Mouse (Mus musculus): ENCODE results near the gene Mapt. TPM values are rescaled to one million over a fixed set of nuclear protein-coding genes. Genes with fewer than 3 reads are reported as not detected.

Gene Mapt
- polyA plus RNA-seq, 1 experiment from 2014 or later: 5.0 TPM

DNA sequence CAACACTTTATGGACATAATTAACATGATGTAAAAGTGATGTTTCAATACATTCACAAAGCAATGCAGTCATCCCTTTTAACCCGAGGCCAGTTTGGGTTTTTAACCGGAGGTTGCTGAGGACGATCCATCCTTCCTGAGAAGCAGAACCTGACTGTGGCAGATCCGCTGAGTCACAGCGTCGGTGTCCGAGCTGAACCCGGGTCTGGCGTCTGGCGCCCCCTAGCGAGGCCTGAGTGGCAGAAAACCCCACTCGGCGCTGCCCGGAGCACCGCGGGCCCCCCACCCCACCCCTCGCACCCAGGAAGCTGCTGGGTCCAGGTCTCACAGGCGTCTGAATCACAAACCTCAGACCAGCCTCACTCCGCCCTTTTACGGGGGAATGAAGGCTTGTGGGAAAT lies 47.0 kb downstream of the Mapt start:
- Histone ChIP-seq H3K4me3 (ENCODE audit: low read length) (no peak overlapping the region), H3K36me3 (ENCODE audit: control insufficient read depth, insufficient read depth, low read length) (no peaks in the 10 kb centered on the region), H3K9me3 (ENCODE audit: control insufficient read depth, low read length) (no peaks in the 10 kb centered on the region), H3K9ac (ENCODE audit: low read depth, low read length) (no peak overlapping the region), H3K4me1 (ENCODE audit: control insufficient read depth, insufficient read depth, low read length) (no peaks in the 10 kb centered on the region), H3K27me3 (ENCODE audit: control insufficient read depth, insufficient read depth, low read length) (no peaks in the 10 kb centered on the region), H3K4me2 (replicated peaks; ENCODE audit: low read depth, low read length) (no peak overlapping the region; the same call in 1 of the 2 replicates), H3K27ac (ENCODE audit: low read depth, low read length) (no peak overlapping the region)
- WGBS: 5% methylated on average over 20 of the region's 20 CpGs
- no peak for ATAC-seq (ENCODE audit: low FRiP score, low TSS enrichment)

DNA sequence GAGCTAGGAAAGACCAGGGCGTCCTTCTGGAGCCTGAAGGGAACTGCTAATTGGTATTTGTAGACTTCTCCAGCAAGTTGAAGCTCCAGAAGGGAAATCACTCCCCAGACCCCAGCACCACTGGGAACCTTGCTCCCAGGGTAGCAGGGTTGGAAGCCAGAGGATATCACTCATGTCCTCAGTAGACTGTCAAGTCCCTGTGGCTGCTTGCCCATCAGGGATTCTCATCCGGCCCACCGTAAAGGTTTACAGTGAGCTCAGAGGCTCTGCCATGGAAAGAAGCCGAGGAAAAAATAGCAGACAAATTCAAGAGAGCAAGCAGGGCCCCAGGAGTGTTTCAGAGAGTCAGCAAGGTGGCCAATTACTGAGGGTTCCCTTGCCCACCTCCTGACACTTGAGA lies 47.9 kb downstream of the Mapt start:
- H3K36me3 ChIP-seq (ENCODE audit: control insufficient read depth, insufficient read depth, low read length): no peaks in the 10 kb centered on the region
- no peak overlapping the region for H3K4me3 ChIP-seq (ENCODE audit: low read length)
- no peaks in the 10 kb centered on the region for H3K27me3 ChIP-seq (ENCODE audit: control insufficient read depth, insufficient read depth, low read length)
- no peak overlapping the region for H3K27ac ChIP-seq (ENCODE audit: low read depth, low read length)
- no peak for ATAC-seq (ENCODE audit: low FRiP score, low TSS enrichment)
- no peaks in the 10 kb centered on the region for H3K9me3 ChIP-seq (ENCODE audit: control insufficient read depth, low read length)
- no peak overlapping the region for H3K9ac ChIP-seq (ENCODE audit: low read depth, low read length)
- no peak overlapping the region for H3K4me2 ChIP-seq (replicated peaks; ENCODE audit: low read depth, low read length)
- no peaks in the 10 kb centered on the region for H3K4me1 ChIP-seq (ENCODE audit: control insufficient read depth, insufficient read depth, low read length)
- WGBS: 74% methylated on average over 4 of the region's 4 CpGs

DNA sequence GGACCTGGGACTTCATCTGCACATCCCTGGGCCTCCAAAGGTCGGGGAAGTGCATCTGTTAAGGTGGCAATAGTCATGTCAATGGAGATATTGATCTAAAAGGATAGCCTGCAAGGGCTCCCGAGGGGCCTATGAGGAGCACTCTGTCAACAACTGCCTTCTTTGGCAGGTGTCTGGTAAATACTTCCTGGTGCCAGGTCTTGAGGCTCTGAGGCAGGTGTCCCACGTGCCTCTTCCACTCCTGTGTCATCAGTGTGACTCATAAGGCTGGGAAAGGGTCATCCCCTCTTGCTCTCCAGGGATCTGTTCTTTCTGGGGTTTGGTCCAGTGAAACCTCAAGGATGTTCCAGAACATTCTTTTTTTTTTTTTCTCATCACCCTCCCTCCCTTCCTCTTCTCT lies 48.3 kb downstream of the Mapt start:
- Histone ChIP-seq H3K27ac (ENCODE audit: low read depth, low read length) (no peak overlapping the region), H3K4me3 (ENCODE audit: low read length) (no peak overlapping the region), H3K4me2 (replicated peaks; ENCODE audit: low read depth, low read length) (no peak overlapping the region), H3K9me3 (ENCODE audit: control insufficient read depth, low read length) (no peaks in the 10 kb centered on the region), H3K36me3 (ENCODE audit: control insufficient read depth, insufficient read depth, low read length) (no peaks in the 10 kb centered on the region), H3K27me3 (ENCODE audit: control insufficient read depth, insufficient read depth, low read length) (no peaks in the 10 kb centered on the region), H3K4me1 (ENCODE audit: control insufficient read depth, insufficient read depth, low read length) (no peaks in the 10 kb centered on the region), H3K9ac (ENCODE audit: low read depth, low read length) (no peak overlapping the region)
- WGBS: 63% methylated on average over 3 of the region's 3 CpGs
- no peak for ATAC-seq (ENCODE audit: low FRiP score, low TSS enrichment)

DNA sequence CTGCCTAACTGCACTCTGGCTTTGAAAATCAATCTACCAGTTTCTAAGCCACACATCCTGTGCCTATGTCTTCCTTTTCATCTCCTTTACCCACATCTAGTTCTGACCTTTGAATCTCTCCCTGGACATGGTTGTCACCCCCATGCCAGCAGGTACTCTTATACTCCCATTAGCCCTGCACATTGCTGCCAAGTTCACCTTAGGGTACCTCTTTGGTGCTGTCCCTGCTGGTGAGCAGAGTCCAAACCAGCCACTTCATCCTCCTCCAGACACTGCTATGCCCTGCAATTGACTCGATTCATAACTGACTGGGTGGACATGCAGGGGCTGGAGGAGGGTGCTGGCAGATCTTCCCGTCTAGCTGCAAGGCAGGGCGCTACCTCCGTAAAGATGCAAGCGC lies 50.3 kb downstream of the Mapt start:
- no peaks in the 10 kb centered on the region for H3K9me3 ChIP-seq (ENCODE audit: control insufficient read depth, low read length)
- H3K4me1 ChIP-seq (ENCODE audit: control insufficient read depth, insufficient read depth, low read length): no peaks in the 10 kb centered on the region
- H3K9ac ChIP-seq (ENCODE audit: low read depth, low read length): no peak overlapping the region
- no peak for ATAC-seq (ENCODE audit: low FRiP score, low TSS enrichment)
- no peak overlapping the region for H3K27ac ChIP-seq (ENCODE audit: low read depth, low read length)
- H3K36me3 ChIP-seq (ENCODE audit: control insufficient read depth, insufficient read depth, low read length): no peaks in the 10 kb centered on the region
- 81% methylated on average over 5 of the region's 5 CpGs for WGBS
- H3K4me3 ChIP-seq (ENCODE audit: low read length): no peak overlapping the region
- no peaks in the 10 kb centered on the region for H3K27me3 ChIP-seq (ENCODE audit: control insufficient read depth, insufficient read depth, low read length)
- H3K4me2 ChIP-seq (replicated peaks; ENCODE audit: low read depth, low read length): no peak overlapping the region

DNA sequence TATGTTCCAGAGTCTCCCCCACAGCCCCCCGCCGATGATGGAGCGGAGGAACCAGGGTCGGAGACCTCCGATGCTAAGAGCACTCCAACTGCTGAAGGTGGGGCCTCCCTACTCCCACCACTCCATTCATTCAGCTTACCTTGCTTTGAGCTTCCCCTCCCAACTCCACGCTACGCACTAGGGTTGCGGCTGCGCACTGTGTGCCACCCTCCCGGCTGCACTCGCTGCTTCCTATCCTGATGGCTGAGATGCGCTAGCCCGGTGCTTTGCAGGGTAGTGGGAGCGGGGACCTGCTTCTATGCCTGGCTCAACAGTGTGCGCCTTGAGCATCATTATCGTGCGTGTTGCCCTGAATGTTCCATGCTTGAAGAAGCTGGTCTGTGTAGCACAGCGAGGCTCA lies 55.9 kb downstream of the Mapt start:
- Histone ChIP-seq H3K4me1 (ENCODE audit: control insufficient read depth, insufficient read depth, low read length) (0 out of 2 replicates have a peak, but pooled peaks cover 8% of the 10 kb centered on the region), H3K4me3 (ENCODE audit: low read length) (no peak overlapping the region), H3K27me3 (ENCODE audit: control insufficient read depth, insufficient read depth, low read length) (no peaks in the 10 kb centered on the region), H3K9me3 (ENCODE audit: control insufficient read depth, low read length) (no peaks in the 10 kb centered on the region), H3K36me3 (ENCODE audit: control insufficient read depth, insufficient read depth, low read length) (no peaks in the 10 kb centered on the region), H3K4me2 (replicated peaks; ENCODE audit: low read depth, low read length) (no peak overlapping the region), H3K9ac (ENCODE audit: low read depth, low read length) (no peak overlapping the region), H3K27ac (ENCODE audit: low read depth, low read length) (no peak overlapping the region)
- 93% methylated on average over 18 of the region's 18 CpGs for WGBS
- ATAC-seq (ENCODE audit: low FRiP score, low TSS enrichment): no peak

DNA sequence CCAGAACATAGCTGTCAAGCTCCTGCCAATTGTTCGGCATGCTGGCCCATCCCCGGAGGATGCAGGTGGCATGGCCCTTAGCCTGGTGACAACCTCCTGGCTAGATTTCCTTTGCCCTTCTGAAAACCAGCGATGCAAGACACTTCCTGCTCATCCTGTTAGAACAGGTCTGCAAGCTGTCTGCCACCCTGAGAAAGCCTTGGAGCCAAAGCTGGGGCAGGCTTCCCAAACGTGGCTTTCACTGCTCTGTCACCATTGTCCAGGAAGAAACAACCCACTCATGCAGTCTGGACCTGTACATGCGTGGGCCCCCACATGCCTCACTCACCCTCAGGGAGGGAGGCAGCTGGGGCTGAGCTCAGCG lies 57.6 kb downstream of the Mapt start:
- ATAC-seq (ENCODE audit: low FRiP score, low TSS enrichment): peak; percentile 32; the same call in 1 of the 2 replicates
- Histone ChIP-seq H3K36me3 (ENCODE audit: control insufficient read depth, insufficient read depth, low read length) (no peaks in the 10 kb centered on the region), H3K9ac (ENCODE audit: low read depth, low read length) (no peak overlapping the region), H3K4me1 (ENCODE audit: control insufficient read depth, insufficient read depth, low read length) (0 out of 2 replicates have a peak, but pooled peaks cover 8% of the 10 kb centered on the region), H3K9me3 (ENCODE audit: control insufficient read depth, low read length) (no peaks in the 10 kb centered on the region), H3K27ac (ENCODE audit: low read depth, low read length) (peak overlapping the region; percentile 38), H3K27me3 (ENCODE audit: control insufficient read depth, insufficient read depth, low read length) (no peaks in the 10 kb centered on the region), H3K4me2 (replicated peaks; ENCODE audit: low read depth, low read length) (no peak overlapping the region), H3K4me3 (ENCODE audit: low read length) (no peak overlapping the region)
- 38% methylated on average over 6 of the region's 6 CpGs for WGBS

DNA sequence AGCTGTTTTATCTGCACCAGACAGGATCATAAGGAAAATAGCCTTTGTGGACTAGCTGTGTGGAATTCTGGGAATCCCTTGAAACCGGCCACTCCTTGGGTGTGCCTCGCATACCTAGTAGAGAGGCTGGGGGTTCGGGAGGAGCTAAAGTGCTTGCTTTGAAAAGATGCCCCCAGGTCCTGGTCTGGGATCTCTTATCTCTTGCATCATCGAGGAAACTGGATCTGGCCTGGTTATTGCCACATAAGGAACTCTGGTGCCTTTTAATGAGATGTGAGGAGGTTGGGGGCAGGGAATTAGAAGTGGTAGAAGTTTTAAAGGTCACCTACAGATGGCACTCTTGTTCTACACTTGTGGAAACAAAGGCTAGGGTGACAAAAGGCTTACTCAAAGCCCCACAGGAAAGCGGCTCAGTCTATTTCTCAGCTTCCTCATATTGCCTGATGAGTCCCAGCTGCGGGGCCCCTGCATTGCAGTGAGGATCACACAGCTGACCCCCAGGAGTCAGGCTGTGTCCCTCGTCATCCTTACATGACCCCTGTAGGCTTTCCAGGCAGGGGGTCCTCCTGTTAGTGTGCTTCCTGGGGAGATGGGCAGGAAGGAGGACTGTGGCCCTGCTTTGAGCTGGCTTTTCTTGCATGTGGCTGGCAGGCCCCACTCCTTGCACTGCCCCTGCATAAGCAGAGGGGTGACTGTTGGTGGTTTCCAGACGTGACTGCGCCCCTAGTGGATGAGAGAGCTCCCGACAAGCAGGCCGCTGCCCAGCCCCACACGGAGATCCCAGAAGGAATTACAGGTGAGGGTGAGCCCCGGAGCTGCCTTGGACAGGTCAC lies 58.2 kb downstream of the Mapt start:
- 0 out of 2 replicates have a peak overlapping the region, but pooled peaks have one; percentile 19 for H3K4me2 ChIP-seq (replicated peaks; ENCODE audit: low read depth, low read length)
- no peaks in the 10 kb centered on the region for H3K9me3 ChIP-seq (ENCODE audit: control insufficient read depth, low read length)
- 17% methylated on average over 13 of the region's 13 CpGs for WGBS
- H3K36me3 ChIP-seq (ENCODE audit: control insufficient read depth, insufficient read depth, low read length): no peaks in the 10 kb centered on the region
- no peak overlapping the region for H3K9ac ChIP-seq (ENCODE audit: low read depth, low read length)
- no peak overlapping the region for H3K4me3 ChIP-seq (ENCODE audit: low read length)
- peak overlapping the region; percentile 68; the same call in 1 of the 2 replicates for H3K27ac ChIP-seq (ENCODE audit: low read depth, low read length)
- H3K27me3 ChIP-seq (ENCODE audit: control insufficient read depth, insufficient read depth, low read length): no peaks in the 10 kb centered on the region
- ATAC-seq (ENCODE audit: low FRiP score, low TSS enrichment): peak; percentile 83
- H3K4me1 ChIP-seq (ENCODE audit: control insufficient read depth, insufficient read depth, low read length): 0 out of 2 replicates have a peak, but pooled peaks cover 8% of the 10 kb centered on the region

DNA sequence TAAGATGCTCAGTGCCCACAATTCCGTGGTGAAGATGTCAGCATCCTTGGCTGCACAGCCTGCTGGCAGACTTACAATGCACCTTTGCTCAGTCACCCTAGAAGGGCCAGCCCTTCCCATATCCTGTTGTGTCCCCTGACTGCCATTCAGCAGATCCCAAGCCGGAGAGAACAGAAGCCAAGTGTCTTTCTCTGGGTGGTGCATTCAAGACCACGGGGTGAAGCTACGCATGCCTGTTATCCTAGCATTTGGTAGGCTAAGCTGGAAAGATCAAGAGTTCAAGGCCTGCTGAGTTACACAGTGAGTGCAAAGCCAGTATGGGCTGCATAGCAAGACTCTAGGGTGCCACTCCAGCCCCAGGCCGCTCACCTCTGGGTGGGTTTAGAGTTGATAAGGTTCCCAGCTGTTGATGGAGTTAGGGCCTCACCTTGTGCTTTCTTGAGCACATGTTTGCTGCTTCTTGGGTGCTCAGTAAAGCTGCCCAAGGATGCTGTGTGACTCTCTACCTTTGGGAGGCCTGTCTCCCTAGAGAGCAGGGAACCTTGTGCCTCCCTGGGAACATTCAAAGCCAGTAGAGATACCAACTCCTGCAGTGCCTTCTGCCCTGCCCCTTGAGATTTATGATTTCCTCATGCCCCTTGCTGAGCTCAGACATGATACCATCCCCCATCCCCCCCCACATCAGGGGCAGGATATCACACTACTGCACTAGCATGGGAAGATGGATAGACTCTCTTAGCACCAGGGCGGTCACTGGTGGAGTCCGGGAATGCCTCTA lies 61.4 kb downstream of the Mapt start:
- Histone ChIP-seq H3K27ac (ENCODE audit: low read depth, low read length) (no peak overlapping the region), H3K4me2 (replicated peaks; ENCODE audit: low read depth, low read length) (no peak overlapping the region), H3K4me1 (ENCODE audit: control insufficient read depth, insufficient read depth, low read length) (peaks cover 17% of the 10 kb centered on the region; the same call in 1 of the 2 replicates), H3K9ac (ENCODE audit: low read depth, low read length) (no peak overlapping the region), H3K36me3 (ENCODE audit: control insufficient read depth, insufficient read depth, low read length) (no peaks in the 10 kb centered on the region), H3K27me3 (ENCODE audit: control insufficient read depth, insufficient read depth, low read length) (no peaks in the 10 kb centered on the region), H3K4me3 (ENCODE audit: low read length) (no peak overlapping the region), H3K9me3 (ENCODE audit: control insufficient read depth, low read length) (no peaks in the 10 kb centered on the region)
- WGBS: 82% methylated on average over 7 of the region's 7 CpGs
- ATAC-seq (ENCODE audit: low FRiP score, low TSS enrichment): no peak

DNA sequence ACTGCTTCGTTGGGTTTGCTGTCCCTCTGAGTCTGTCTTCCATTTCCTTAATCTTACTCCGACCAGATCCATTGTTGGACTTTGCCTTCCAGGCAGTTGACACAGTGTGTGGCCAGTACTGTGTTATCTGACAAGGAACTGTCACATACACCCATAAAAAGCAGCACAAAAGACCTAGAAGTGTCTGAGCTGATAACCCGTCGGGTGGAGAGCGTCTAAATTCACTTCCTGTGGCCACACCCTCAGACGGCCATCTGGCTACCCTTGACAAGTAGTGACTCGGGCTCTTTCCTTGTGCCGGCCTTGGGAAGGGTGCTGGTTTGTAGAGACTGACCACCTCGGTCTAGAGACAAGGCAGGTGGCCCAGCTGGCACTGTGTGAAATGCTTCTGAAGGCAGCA lies 62.1 kb downstream of the Mapt start:
- 65% methylated on average over 9 of the region's 9 CpGs for WGBS
- H3K9me3 ChIP-seq (ENCODE audit: control insufficient read depth, low read length): no peaks in the 10 kb centered on the region
- H3K36me3 ChIP-seq (ENCODE audit: control insufficient read depth, insufficient read depth, low read length): no peaks in the 10 kb centered on the region
- H3K4me2 ChIP-seq (replicated peaks; ENCODE audit: low read depth, low read length): no peak overlapping the region
- no peaks in the 10 kb centered on the region for H3K27me3 ChIP-seq (ENCODE audit: control insufficient read depth, insufficient read depth, low read length)
- H3K4me1 ChIP-seq (ENCODE audit: control insufficient read depth, insufficient read depth, low read length): peaks cover 17% of the 10 kb centered on the region; the same call in 1 of the 2 replicates
- no peak overlapping the region for H3K4me3 ChIP-seq (ENCODE audit: low read length)
- H3K9ac ChIP-seq (ENCODE audit: low read depth, low read length): no peak overlapping the region
- H3K27ac ChIP-seq (ENCODE audit: low read depth, low read length): no peak overlapping the region
- no peak for ATAC-seq (ENCODE audit: low FRiP score, low TSS enrichment)

All from kidney, embryonic 14.5 days (tissue).